10 mouse cellular contexts compared by ENCODE assay signal in genomic region chr1:51216292-51217050, GRCm38 (mm10).
DNase-seq lines count a peak whose midpoint lies in the region; ATAC-seq lines count a peak whose summit lies in the region.
"Had no signal": no experiment of that assay in that cellular context is flagged by ENCODE, and none has a peak within 500 bp of the region (broad histone marks: within the 10 kb centered on the region; RNA-seq: fewer than 3 reads in every experiment).

No protein-coding gene starts in this region.

- peak; percentile 48; the same call in 1 of the 2 replicates for ATAC-seq in forebrain, embryonic 11.5 days (replicated peaks; ENCODE audit: low FRiP score)
- 0 out of 2 replicates have a peak, but pooled peaks have one; percentile 35 for ATAC-seq in neural tube, embryonic 11.5 days (ENCODE audit: insufficient read depth, low FRiP score, low TSS enrichment)
- ATAC-seq in hindbrain, embryonic 14.5 days (ENCODE audit: low FRiP score) = peak; percentile 86; the same call in 1 of the 2 replicates

- no peak overlapping the region for H3K27ac ChIP-seq in forebrain, embryonic 11.5 days (ENCODE audit: low read depth, low read length)
- H3K27ac ChIP-seq in forebrain, embryonic 10.5 days = no peak overlapping the region
- no peak overlapping the region for H3K27ac ChIP-seq in neural tube, embryonic 11.5 days (ENCODE audit: low read depth, low read length)
- H3K27ac ChIP-seq in hindbrain, embryonic 14.5 days = no peak overlapping the region
- H3K27ac ChIP-seq: lung, embryonic 15.5 days had no signal

- no peaks in the 10 kb centered on the region for H3K27me3 ChIP-seq in forebrain, embryonic 11.5 days (ENCODE audit: control insufficient read depth, insufficient read depth, low read length)
- H3K27me3 ChIP-seq in forebrain, embryonic 10.5 days (ENCODE audit: poor library complexity, severe bottlenecking) = no peaks in the 10 kb centered on the region
- H3K27me3 ChIP-seq in neural tube, embryonic 11.5 days (ENCODE audit: control insufficient read depth, insufficient read depth, low read length) = no peaks in the 10 kb centered on the region
- no peaks in the 10 kb centered on the region for H3K27me3 ChIP-seq in hindbrain, embryonic 14.5 days (ENCODE audit: control insufficient read depth, insufficient read depth, low read length)
- H3K27me3 ChIP-seq: lung, embryonic 15.5 days had no signal

- no peak overlapping the region for H3K4me2 ChIP-seq in forebrain, embryonic 11.5 days (ENCODE audit: low read depth, low read length, severe bottlenecking)
- H3K4me2 ChIP-seq in neural tube, embryonic 11.5 days (ENCODE audit: low read depth) = no peak overlapping the region
- H3K4me2 ChIP-seq in hindbrain, embryonic 14.5 days (replicated peaks) = no peak overlapping the region
- H3K4me2 ChIP-seq: lung, embryonic 15.5 days had no signal

- H3K9ac ChIP-seq in forebrain, embryonic 11.5 days (ENCODE audit: low read length) = no peak overlapping the region
- no peak overlapping the region for H3K9ac ChIP-seq in neural tube, embryonic 11.5 days (ENCODE audit: low read length)
- H3K9ac ChIP-seq in hindbrain, embryonic 14.5 days = no peak overlapping the region
- H3K9ac ChIP-seq: lung, embryonic 15.5 days had no signal

- no peaks in the 10 kb centered on the region for H3K4me1 ChIP-seq in forebrain, embryonic 11.5 days (replicated peaks; ENCODE audit: control insufficient read depth, insufficient read depth, low read length)
- H3K4me1 ChIP-seq in forebrain, embryonic 10.5 days = peaks cover 12% of the 10 kb centered on the region; the same call in 1 of the 2 replicates
- no peaks in the 10 kb centered on the region for H3K4me1 ChIP-seq in neural tube, embryonic 11.5 days (ENCODE audit: control insufficient read depth, insufficient read depth, low read length)
- H3K4me1 ChIP-seq in hindbrain, embryonic 14.5 days (replicated peaks; ENCODE audit: control insufficient read depth, insufficient read depth, low read length) = peaks cover 17% of the 10 kb centered on the region
- H3K4me1 ChIP-seq: lung, embryonic 15.5 days had no signal

- H3K9me3 ChIP-seq in forebrain, embryonic 11.5 days (ENCODE audit: control insufficient read depth, low read length) = no peaks in the 10 kb centered on the region
- H3K9me3 ChIP-seq in forebrain, embryonic 10.5 days = no peaks in the 10 kb centered on the region
- no peaks in the 10 kb centered on the region for H3K9me3 ChIP-seq in neural tube, embryonic 11.5 days (ENCODE audit: control insufficient read depth, low read length)
- H3K9me3 ChIP-seq in hindbrain, embryonic 14.5 days (ENCODE audit: control insufficient read depth, low read length) = no peaks in the 10 kb centered on the region
- H3K9me3 ChIP-seq: lung, embryonic 15.5 days had no signal

- WGBS in forebrain, embryonic 11.5 days = 71% methylated on average over 5 of the region's 5 CpGs
- WGBS in forebrain, embryonic 10.5 days = 78% methylated on average over 5 of the region's 5 CpGs
- 78% methylated on average over 5 of the region's 5 CpGs for WGBS in neural tube, embryonic 11.5 days
- WGBS in hindbrain, embryonic 14.5 days = 44% methylated on average over 5 of the region's 5 CpGs

- DNase-seq in forebrain, embryonic 11.5 days (ENCODE audit: low spot score) = no peak
- no peak for DNase-seq in forebrain, embryonic 10.5 days (ENCODE audit: extremely low spot score, low spot score)
- DNase-seq in neural tube, embryonic 11.5 days (ENCODE audit: low spot score) = no peak
- DNase-seq in neural tube, embryonic 10.5 days (ENCODE audit: extremely low spot score, low spot score) = no peak
- peak; percentile 50 for DNase-seq in hindbrain, embryonic 14.5 days (ENCODE audit: low spot score)
- no peak for DNase-seq in lung, postnatal 10 days
- no peak for DNase-seq in thymus, postnatal 10 days (ENCODE audit: low spot score in 2 of 2)
- DNase-seq in urinary bladder, postnatal 4 days (ENCODE audit: low spot score in 2 of 2) = no peak
- DNase-seq: retina, postnatal 1 day had no signal

- H3K36me3 ChIP-seq in forebrain, embryonic 11.5 days (ENCODE audit: control insufficient read depth, insufficient read depth, low read length) = no peaks in the 10 kb centered on the region
- H3K36me3 ChIP-seq in forebrain, embryonic 10.5 days (replicated peaks) = no peaks in the 10 kb centered on the region
- no peaks in the 10 kb centered on the region for H3K36me3 ChIP-seq in neural tube, embryonic 11.5 days (ENCODE audit: control insufficient read depth, insufficient read depth, low read length)
- no peaks in the 10 kb centered on the region for H3K36me3 ChIP-seq in hindbrain, embryonic 14.5 days (replicated peaks; ENCODE audit: control insufficient read depth, insufficient read depth)
- H3K36me3 ChIP-seq: lung, embryonic 15.5 days had no signal

- H3K4me3 ChIP-seq in forebrain, embryonic 11.5 days (ENCODE audit: low read depth, low read length) = no peak overlapping the region
- no peak overlapping the region for H3K4me3 ChIP-seq in forebrain, embryonic 10.5 days
- H3K4me3 ChIP-seq in neural tube, embryonic 11.5 days (ENCODE audit: low read depth, low read length) = no peak overlapping the region
- H3K4me3 ChIP-seq in hindbrain, embryonic 14.5 days (replicated peaks; ENCODE audit: low read length) = no peak overlapping the region
- H3K4me3 ChIP-seq: lung, embryonic 15.5 days had no signal

Comparison
In these comparisons a context has a peak if more than half of its experiments do, and no peak if none do; other contexts are left out.
1. ATAC-seq: peak in every context shown above with its lines; median percentile 86 in hindbrain, embryonic 14.5 days; 48 in forebrain, embryonic 11.5 days; 35 in neural tube, embryonic 11.5 days.